Mouse (Mus musculus) myocyte (in vitro differentiated cells): Measurements from ENCODE around the gene 9530053A07Rik. TPM values are rescaled to one million over a fixed set of nuclear protein-coding genes. Genes with fewer than 3 reads are reported as not detected.
A peak's percentile ranks its signal among the peaks of the same experiment; 100 is the strongest.

Source experiments
- H3K27me3 ChIP-seq: one replicate; pipeline ENCODE4 v1.6.1; 2011; ENCODE audit not compliant: control insufficient read depth, insufficient read depth, insufficient read length
- H3K36me3 ChIP-seq: one replicate; pipeline ENCODE4 v1.6.1; 2011; ENCODE audit not compliant: control insufficient read depth, insufficient read depth
- H3K4me2 ChIP-seq: one replicate; pipeline ENCODE4 v1.6.1; 2011; ENCODE audit warnings: low read depth, control low read depth
- H3K4me3 ChIP-seq: one replicate; pipeline ENCODE4 v1.5.1; 2011; ENCODE audit warnings: mild to moderate bottlenecking, control low read depth, moderate library complexity
- H3K79me2 ChIP-seq: one replicate; pipeline ENCODE4 v1.6.1; 2011; ENCODE audit not compliant: control insufficient read depth, insufficient read depth
- H3ac ChIP-seq: one replicate; pipeline ENCODE4 v1.6.1; 2011; ENCODE audit not compliant: control insufficient read depth, insufficient read length
- CEBPB ChIP-seq: IDR thresholded peaks from 2 replicates; pipeline ENCODE4 v1.6.1; 2011; ENCODE audit warnings: mild to moderate bottlenecking, moderate library complexity; ENCODE audit not compliant: poor library complexity, insufficient read depth, severe bottlenecking
- E2F4 ChIP-seq: IDR thresholded peaks from one replicate; pipeline ENCODE4 v1.6.1; 2011; ENCODE audit warnings: mild to moderate bottlenecking, control low read depth, moderate library complexity; ENCODE audit not compliant: insufficient read depth
- MAX ChIP-seq: IDR thresholded peaks from one replicate; pipeline ENCODE4 v1.6.1; 2011; ENCODE audit warnings: low read depth, mild to moderate bottlenecking, control low read depth
- MYOD1 ChIP-seq, 3 experiments: IDR thresholded peaks; one replicate each; pipeline ENCODE4 v1.6.1; 2011; ENCODE audit warnings: control low read depth in 2 of 3, low read depth in 2 of 3, mild to moderate bottlenecking in 2 of 3, moderate library complexity in 1 of 3; ENCODE audit not compliant: insufficient read length in 2 of 3, control insufficient read depth in 1 of 3
- MYOG ChIP-seq, 3 experiments: IDR thresholded peaks; one replicate each; pipeline ENCODE4 v1.6.1; 2011; ENCODE audit warnings: control low read depth in 2 of 3, low read depth in 2 of 3, mild to moderate bottlenecking in 2 of 3; ENCODE audit not compliant: insufficient read length in 2 of 3, control insufficient read depth in 1 of 3, insufficient read depth in 1 of 3
- POLR2A ChIP-seq: IDR thresholded peaks from one replicate; pipeline ENCODE4 v1.6.1; 2011; ENCODE audit warnings: low read depth, mild to moderate bottlenecking, control low read depth, moderate library complexity; ENCODE audit not compliant: insufficient read length
- POLR2AphosphoS2 ChIP-seq: IDR thresholded peaks from one replicate; pipeline ENCODE4 v1.6.1; 2011; ENCODE audit warnings: low read depth, control low read depth; ENCODE audit not compliant: insufficient read length
- REST ChIP-seq: IDR thresholded peaks from one replicate; pipeline ENCODE4 v1.6.1; 2011; ENCODE audit warnings: mild to moderate bottlenecking, control low read depth, moderate library complexity; ENCODE audit not compliant: insufficient read depth, insufficient read length
- SRF ChIP-seq: IDR thresholded peaks from one replicate; pipeline ENCODE4 v1.6.1; 2011; ENCODE audit warnings: low read depth; ENCODE audit not compliant: control insufficient read depth, insufficient read length
- TCF12 ChIP-seq: IDR thresholded peaks from one replicate; pipeline ENCODE4 v1.6.1; 2011; ENCODE audit warnings: mild to moderate bottlenecking, control low read depth; ENCODE audit not compliant: poor library complexity, insufficient read depth, severe bottlenecking
- TCF3 ChIP-seq: IDR thresholded peaks from one replicate; pipeline ENCODE4 v1.6.1; 2011; ENCODE audit warnings: low read depth, control low read depth; ENCODE audit not compliant: insufficient read length
- USF1 ChIP-seq: IDR thresholded peaks from one replicate; pipeline ENCODE4 v1.6.1; 2011; ENCODE audit warnings: low read depth, mild to moderate bottlenecking, control low read depth, moderate library complexity
- polyA plus RNA-seq: library from polyadenylated mRNA; unstranded; fragments of >200 nt; fragmentation: generic; extraction: Trizol; gene quantifications from one replicate; pipeline ENCODE4 v1.2.1, GENCODE M21; 2012; ENCODE audit warnings: missing spikeins

9530053A07Rik gene
- polyA plus RNA-seq, 1 experiment, result 0.11 TPM

DNA sequence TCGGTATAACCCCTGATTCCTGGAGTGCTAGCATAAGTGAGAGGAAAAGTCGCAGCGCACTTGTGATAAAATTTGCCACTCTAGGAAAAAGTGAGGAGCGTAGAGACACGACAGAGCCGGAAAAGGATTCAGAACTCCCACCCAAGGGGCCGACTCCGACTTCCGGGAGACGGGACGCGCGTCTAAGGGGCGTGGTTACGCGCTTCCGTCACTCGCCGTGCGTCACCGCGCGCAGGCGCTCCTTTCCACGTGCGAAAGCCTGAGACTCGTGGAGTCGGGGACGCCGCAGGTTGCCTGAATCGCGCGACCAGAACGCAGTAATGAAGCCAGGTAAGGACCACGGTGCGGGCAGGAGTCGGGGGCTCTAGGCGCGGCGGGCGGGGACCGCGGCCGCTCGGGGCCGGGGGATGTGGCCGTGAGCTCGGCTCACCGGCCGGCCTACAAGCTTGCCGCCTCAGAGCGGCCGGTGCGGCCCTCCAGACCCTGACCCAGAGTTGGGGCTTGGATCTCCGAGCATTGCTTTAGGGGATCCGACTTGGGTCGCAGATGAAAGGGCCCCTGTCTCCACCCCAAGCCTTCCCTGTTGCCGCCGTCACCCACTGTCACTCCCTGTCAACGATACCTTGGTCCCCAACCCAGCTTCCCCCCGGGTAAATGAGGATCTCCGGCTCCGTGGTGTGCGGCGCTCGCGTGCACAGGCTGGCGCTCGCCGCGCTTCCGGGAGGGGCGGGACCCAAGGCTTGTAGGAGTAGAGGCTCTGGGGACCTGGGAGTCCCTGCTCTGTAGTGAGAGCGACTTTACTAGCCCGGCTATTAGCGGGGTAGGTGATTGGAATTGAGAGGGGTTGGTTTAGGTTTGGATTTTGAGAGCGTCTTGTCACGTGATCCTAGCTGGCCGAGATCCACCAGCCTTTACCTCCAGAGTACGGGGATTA, 40.5 kb downstream of the 9530053A07Rik start, which contains the start of gene Fbl:
Fbl (plus strand) TSS at position 222 of the 934 bp plus-strand sequence.
- Histone ChIP-seq H3K27me3 (no peaks in the 10 kb centered on the region), H3K36me3 (no peaks in the 10 kb centered on the region), H3K79me2 (peaks cover 47% of the 10 kb centered on the region), H3ac (peak within 1 kb of the TSS; percentile 86), H3K4me3 (peak within 1 kb of the TSS; percentile 81), H3K4me2 (peak within 1 kb of the TSS; percentile 98)
- TF ChIP-seq CEBPB (no peak), POLR2A (peak; percentile 93), E2F4 (peak; percentile 44), TCF12 (no peak), TCF3 (no peak), MYOG (IDR thresholded peaks at IDR 0.05; ENCODE audit: control insufficient read depth in 1 of 3, insufficient read depth in 1 of 3, insufficient read length in 2 of 3, low read depth in 2 of 3) (no peak), USF1 (peak; percentile 23), MAX (peak; percentile 46), POLR2AphosphoS2 (peak; percentile 85), REST (no peak), SRF (peak; percentile 19)

DNA sequence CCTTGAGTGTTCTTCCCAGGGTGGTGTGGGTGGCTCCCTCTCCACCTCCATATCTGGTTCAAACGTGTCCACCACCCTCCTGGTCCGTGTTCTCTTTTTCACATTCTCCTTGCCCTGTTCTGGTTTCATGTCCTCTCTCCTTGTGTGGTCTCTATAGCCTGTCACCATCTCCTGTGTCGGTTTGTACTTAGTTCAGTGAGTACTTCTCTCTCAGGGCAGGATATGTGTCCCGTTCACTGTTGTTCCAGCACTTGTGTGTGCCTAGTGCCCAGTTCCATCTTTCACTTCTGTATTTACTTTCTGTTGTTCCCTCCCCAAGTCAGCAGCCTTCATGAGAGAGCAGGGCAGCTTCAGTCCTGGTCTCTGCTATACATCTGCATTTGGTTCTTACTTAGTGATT, 46.1 kb downstream of the 9530053A07Rik start:
- peaks cover 43% of the 10 kb centered on the region for H3K79me2 ChIP-seq
- H3K4me2 ChIP-seq, result no peak overlapping the region
- peaks cover 14% of the 10 kb centered on the region for H3K36me3 ChIP-seq
- TF ChIP-seq E2F4, result no peak
- no peak for TF ChIP-seq CEBPB
- no peak for TF ChIP-seq USF1
- TF ChIP-seq MAX, result no peak
- no peak for TF ChIP-seq POLR2A
- no peak for TF ChIP-seq SRF
- no peak for TF ChIP-seq REST
- no peak for TF ChIP-seq TCF3
- TF ChIP-seq POLR2AphosphoS2, result no peak
- H3K27me3 ChIP-seq, result no peaks in the 10 kb centered on the region
- no peak overlapping the region for H3K4me3 ChIP-seq
- H3ac ChIP-seq, result no peak overlapping the region

DNA sequence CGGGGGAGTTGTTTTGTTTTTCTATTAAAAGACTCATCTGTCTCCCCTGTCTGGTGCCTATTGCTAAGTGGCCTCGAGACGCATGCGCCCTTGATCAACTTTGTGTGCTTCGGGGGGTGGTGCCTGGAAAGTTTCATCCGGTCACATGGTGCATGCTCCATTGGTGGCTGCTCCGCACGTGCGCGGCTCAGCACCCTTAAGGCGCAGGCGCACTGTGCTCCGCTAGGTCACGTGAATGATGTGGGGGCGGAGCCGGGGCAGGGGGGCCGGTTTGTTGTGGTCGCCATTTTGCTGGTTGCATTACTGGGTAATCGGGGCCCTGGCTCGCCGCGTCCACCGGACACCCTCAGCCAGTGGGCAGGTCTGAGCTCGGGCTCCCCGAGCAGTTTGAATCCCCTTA, 50.0 kb downstream of the 9530053A07Rik start, which contains the start of gene Dyrk1b:
Dyrk1b (plus strand) TSS at position 242 of the 400 bp plus-strand sequence.
- H3K36me3 ChIP-seq, result peaks cover 30% of the 10 kb centered on the region
- TF ChIP-seq POLR2AphosphoS2 (peak; percentile 89), MAX (peak; percentile 28), TCF3 (no peak), CEBPB (no peak), E2F4 (no peak), TCF12 (no peak), MYOG (IDR thresholded peaks at IDR 0.05; ENCODE audit: control insufficient read depth in 1 of 3, insufficient read depth in 1 of 3, insufficient read length in 2 of 3, low read depth in 2 of 3) (no peak), USF1 (peak; percentile 98), MYOD1 (IDR thresholded peaks at IDR 0.05; ENCODE audit: control insufficient read depth in 1 of 3, insufficient read length in 2 of 3, low read depth in 2 of 3) (peak in 1 of 3 experiments; percentile 22), SRF (no peak), POLR2A (peak; percentile 48), REST (no peak)
- peak within 1 kb of the TSS; percentile 46 for H3K4me3 ChIP-seq
- H3K4me2 ChIP-seq, result peak within 1 kb of the TSS; percentile 88
- H3K27me3 ChIP-seq, result no peaks in the 10 kb centered on the region
- peak within 1 kb of the TSS; percentile 79 for H3ac ChIP-seq
- peaks cover 7% of the 10 kb centered on the region for H3K79me2 ChIP-seq

DNA sequence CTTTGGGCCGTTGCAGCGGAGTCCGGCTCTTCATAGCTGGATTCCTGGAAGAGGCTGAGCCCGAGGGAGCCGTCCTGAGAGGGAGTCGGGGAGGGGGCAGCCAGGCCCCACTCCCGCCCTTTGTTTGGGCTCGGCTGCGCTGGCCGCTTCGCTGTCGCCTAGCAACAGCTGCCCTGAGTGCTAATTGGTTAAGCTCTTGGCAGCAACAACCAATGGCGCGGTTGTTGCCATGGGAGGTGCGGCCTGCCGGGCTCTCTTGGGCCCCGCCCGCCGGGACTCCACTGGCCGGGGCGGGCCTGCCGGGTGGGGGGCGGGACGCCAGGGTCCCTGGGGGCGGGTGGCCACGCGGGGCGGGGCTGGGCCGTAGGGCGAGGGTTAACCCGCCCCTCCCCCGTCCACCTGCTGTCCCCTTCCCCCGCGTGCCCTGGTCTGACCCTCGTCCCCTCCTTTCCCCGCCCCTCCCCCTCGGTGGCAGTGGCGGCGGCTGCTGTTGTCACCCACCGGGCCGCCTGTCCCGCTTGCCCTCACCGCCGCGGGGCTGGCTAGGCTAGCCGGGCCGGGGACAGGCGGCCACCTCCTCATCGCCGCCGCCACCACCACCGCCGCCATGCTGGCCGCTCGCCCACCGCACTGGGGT, 50.6 kb downstream of the 9530053A07Rik start:
- TF ChIP-seq CEBPB, result no peak
- TF ChIP-seq MYOG (IDR thresholded peaks at IDR 0.05; ENCODE audit: control insufficient read depth in 1 of 3, insufficient read depth in 1 of 3, insufficient read length in 2 of 3, low read depth in 2 of 3), result peak in 2 of 3 experiments; percentile 54 to 72
- TF ChIP-seq USF1, result no peak
- no peak for TF ChIP-seq TCF12
- peak in 2 of 3 experiments; percentile 80 to 98 for TF ChIP-seq MYOD1 (IDR thresholded peaks at IDR 0.05; ENCODE audit: control insufficient read depth in 1 of 3, insufficient read length in 2 of 3, low read depth in 2 of 3)
- no peak for TF ChIP-seq MAX
- TF ChIP-seq POLR2AphosphoS2, result peak; percentile 46
- TF ChIP-seq E2F4, result no peak
- no peak for TF ChIP-seq POLR2A
- TF ChIP-seq TCF3, result no peak
- no peak for TF ChIP-seq SRF
- no peak for TF ChIP-seq REST
- peak overlapping the region; percentile 46 for H3K4me3 ChIP-seq
- peak overlapping the region; percentile 88 for H3K4me2 ChIP-seq
- peaks cover 6% of the 10 kb centered on the region for H3K79me2 ChIP-seq
- peak overlapping the region; percentile 79 for H3ac ChIP-seq
- no peaks in the 10 kb centered on the region for H3K27me3 ChIP-seq
- H3K36me3 ChIP-seq, result peaks cover 30% of the 10 kb centered on the region
